Mouse (Mus musculus): ENCODE data around the gene Il12a.

Gene Il12a

GRCm38 (mm10) chr3:68690344-68690743 is at the start of gene Il12a:
TSS of gene Il12a (plus strand) at chr3:68690644.
- no peak for DNase-seq (ENCODE audit: low read depth, low spot score)

GRCm38 (mm10) chr3:68642935-68643334 is 47.5 kb upstream of the Il12a start:
- no peak for DNase-seq (ENCODE audit: low read depth, low spot score)

- no peak for DNase-seq (ENCODE audit: low read depth, low spot score)
Measured at GRCm38 (mm10) chr3:68646387-68647130, 43.9 kb upstream of the Il12a start.

- no peak for DNase-seq (ENCODE audit: low read depth, low spot score)
Measured at GRCm38 (mm10) chr3:68647282-68647681, 43.2 kb upstream of the Il12a start.

- DNase-seq (ENCODE audit: low read depth, low spot score), result no peak
Measured at GRCm38 (mm10) chr3:68650251-68650650, 40.2 kb upstream of the Il12a start.

- no peak for DNase-seq (ENCODE audit: low read depth, low spot score)
Measured at GRCm38 (mm10) chr3:68656607-68657352, 33.7 kb upstream of the Il12a start.

- DNase-seq (ENCODE audit: low read depth, low spot score), result no peak
Measured at GRCm38 (mm10) chr3:68657589-68658245, 32.7 kb upstream of the Il12a start.

GRCm38 (mm10) chr3:68659996-68660395 is 30.4 kb upstream of the Il12a start:
- DNase-seq (ENCODE audit: low read depth, low spot score), result no peak

- DNase-seq (ENCODE audit: low read depth, low spot score), result no peak
Measured at GRCm38 (mm10) chr3:68660538-68660937, 29.9 kb upstream of the Il12a start.

GRCm38 (mm10) chr3:68662386-68662785 is 28.1 kb upstream of the Il12a start:
- DNase-seq (ENCODE audit: low read depth, low spot score), result no peak

- DNase-seq (ENCODE audit: low read depth, low spot score), result no peak
Measured at GRCm38 (mm10) chr3:68664337-68664736, 26.1 kb upstream of the Il12a start.

GRCm38 (mm10) chr3:68666377-68666776 is 24.1 kb upstream of the Il12a start:
- no peak for DNase-seq (ENCODE audit: low read depth, low spot score)

GRCm38 (mm10) chr3:68667852-68668251 is 22.6 kb upstream of the Il12a start:
- no peak for DNase-seq (ENCODE audit: low read depth, low spot score)

- DNase-seq (ENCODE audit: low read depth, low spot score), result no peak
Measured at GRCm38 (mm10) chr3:68669418-68669974, 20.9 kb upstream of the Il12a start.

- DNase-seq (ENCODE audit: low read depth, low spot score), result no peak
Measured at GRCm38 (mm10) chr3:68674721-68675120, 15.7 kb upstream of the Il12a start.

- DNase-seq (ENCODE audit: low read depth, low spot score), result no peak
Measured at GRCm38 (mm10) chr3:68675216-68675835, 15.1 kb upstream of the Il12a start.

GRCm38 (mm10) chr3:68675980-68676678 is 14.3 kb upstream of the Il12a start:
- DNase-seq (ENCODE audit: low read depth, low spot score), result no peak

- no peak for DNase-seq (ENCODE audit: low read depth, low spot score)
Measured at GRCm38 (mm10) chr3:68676831-68677303, 13.6 kb upstream of the Il12a start.

GRCm38 (mm10) chr3:68678805-68679585 is 11.4 kb upstream of the Il12a start:
- DNase-seq (ENCODE audit: low read depth, low spot score), result no peak

GRCm38 (mm10) chr3:68683579-68683978 is 6.9 kb upstream of the Il12a start:
- DNase-seq (ENCODE audit: low read depth, low spot score), result no peak
